Mouse (Mus musculus): ENCODE data around the gene Fkbp2.

The Fkbp2 gene

GRCm38 (mm10) chr19:6971644-6972043 is 8.7 kb downstream of the Fkbp2 start:
- no peak for DNase-seq (ENCODE audit: low spot score in 2 of 2)

- no peak for DNase-seq (ENCODE audit: low spot score in 2 of 2)
Measured at GRCm38 (mm10) chr19:6970460-6971085, 9.7 kb downstream of the Fkbp2 start.

GRCm38 (mm10) chr19:6969665-6970381 is 10.5 kb downstream of the Fkbp2 start:
- DNase-seq (ENCODE audit: low spot score in 2 of 2) = peak in 1 of 2 experiments; percentile 74

GRCm38 (mm10) chr19:6969291-6969664 is 11.0 kb downstream of the Fkbp2 start:
- DNase-seq (ENCODE audit: low spot score in 2 of 2) = no peak

GRCm38 (mm10) chr19:6968491-6969271 is 11.6 kb downstream of the Fkbp2 start:
- no peak for DNase-seq (ENCODE audit: low spot score in 2 of 2)

GRCm38 (mm10) chr19:6956461-6956860 is 23.8 kb downstream of the Fkbp2 start:
- no peak for DNase-seq (ENCODE audit: low spot score in 2 of 2)

- DNase-seq (ENCODE audit: low spot score in 2 of 2) = no peak
Measured at GRCm38 (mm10) chr19:6955424-6955823, 24.9 kb downstream of the Fkbp2 start.

- DNase-seq (ENCODE audit: low spot score in 2 of 2) = peak in 1 of 2 experiments; percentile 35
Measured at GRCm38 (mm10) chr19:6954046-6954445, 26.3 kb downstream of the Fkbp2 start.

- DNase-seq (ENCODE audit: low spot score in 2 of 2) = peak in 1 of 2 experiments; percentile 34
Measured at GRCm38 (mm10) chr19:6952712-6953037, 27.6 kb downstream of the Fkbp2 start.

- DNase-seq (ENCODE audit: low spot score in 2 of 2) = peak; percentile 32 to 44
Measured at GRCm38 (mm10) chr19:6951994-6952711, 28.1 kb downstream of the Fkbp2 start.

GRCm38 (mm10) chr19:6951381-6951968 is 28.8 kb downstream of the Fkbp2 start:
- peak; percentile 66 to 73 for DNase-seq (ENCODE audit: low spot score in 2 of 2)

- peak; percentile 29 to 33 for DNase-seq (ENCODE audit: low spot score in 2 of 2)
Measured at GRCm38 (mm10) chr19:6950613-6951153, 29.6 kb downstream of the Fkbp2 start.

GRCm38 (mm10) chr19:6949951-6950350 is 30.4 kb downstream of the Fkbp2 start:
- DNase-seq (ENCODE audit: low spot score in 2 of 2) = no peak

GRCm38 (mm10) chr19:6949532-6949931 is 30.8 kb downstream of the Fkbp2 start:
- no peak for DNase-seq (ENCODE audit: low spot score in 2 of 2)

- DNase-seq (ENCODE audit: low spot score in 2 of 2) = no peak
Measured at GRCm38 (mm10) chr19:6948186-6948585, 32.1 kb downstream of the Fkbp2 start.

- DNase-seq (ENCODE audit: low spot score in 2 of 2) = no peak
Measured at GRCm38 (mm10) chr19:6947742-6948141, 32.6 kb downstream of the Fkbp2 start.

- no peak for DNase-seq (ENCODE audit: low spot score in 2 of 2)
Measured at GRCm38 (mm10) chr19:6943709-6944108, 36.6 kb downstream of the Fkbp2 start.

- DNase-seq (ENCODE audit: low spot score in 2 of 2) = no peak
Measured at GRCm38 (mm10) chr19:6942764-6943163, 37.5 kb downstream of the Fkbp2 start.

GRCm38 (mm10) chr19:6942249-6942691 is 38.0 kb downstream of the Fkbp2 start, which contains the start of gene Gpr137:
TSS of gene Gpr137 (minus strand) at chr19:6942480.
- peak; percentile 91 to 92 for DNase-seq (ENCODE audit: low spot score in 2 of 2)

GRCm38 (mm10) chr19:6941372-6942248 is 38.7 kb downstream of the Fkbp2 start, which contains the start of gene Bad:
TSS of gene Bad (plus strand) at chr19:6941861.
- peak; percentile 86 to 95 for DNase-seq (ENCODE audit: low spot score in 2 of 2)
